Mouse (Mus musculus): ENCODE data around the gene Gab1. TPM values are rescaled to one million over a fixed set of nuclear protein-coding genes. Genes with fewer than 3 reads are reported as not detected.
A peak's percentile ranks its signal among the peaks of the same experiment; 100 is the strongest.

The Gab1 gene
- polyA plus RNA-seq, 1 experiment from 2014 or later: 28.4 TPM

DNA sequence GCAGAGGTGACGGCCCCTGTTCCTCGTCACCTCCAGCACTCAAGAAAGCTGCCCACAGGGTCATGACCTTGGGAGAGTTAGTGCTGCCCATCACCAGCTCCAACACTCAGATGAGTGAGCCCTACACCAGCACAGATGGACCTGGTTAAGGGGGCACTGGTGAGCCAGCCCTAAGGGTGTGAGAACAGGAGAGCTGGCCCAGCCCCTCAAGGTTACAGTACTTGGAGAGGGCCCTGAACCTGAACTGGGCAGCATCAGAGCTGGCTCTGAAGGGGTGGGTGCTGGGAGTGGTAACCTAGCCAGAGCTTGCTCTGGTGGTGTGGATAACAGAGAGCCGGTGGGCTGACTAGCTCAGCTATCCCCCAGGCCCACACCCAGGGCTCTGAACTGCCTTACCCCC lies 37.8 kb downstream of the Gab1 start:
- Histone ChIP-seq H3K4me3 (no peak overlapping the region), H3K4me2 (no peak overlapping the region), H3K27me3 (no peaks in the 10 kb centered on the region), H3K36me3 (no peaks in the 10 kb centered on the region), H3K4me1 (replicated peaks) (peaks cover 80% of the 10 kb centered on the region), H3K9ac (no peak overlapping the region), H3K9me3 (replicated peaks) (no peaks in the 10 kb centered on the region), H3K27ac (peak overlapping the region; percentile 38)
- 84% methylated on average over 3 of the region's 3 CpGs for WGBS
- no peak; the same call in 1 of the 2 replicates for ATAC-seq (replicated peaks; ENCODE audit: insufficient number of reproducible peaks, insufficient read depth, low FRiP score, low read depth)

GRCm38 (mm10) chr8:80840090-80840489 lies 40.2 kb downstream of the Gab1 start:
- Histone ChIP-seq H3K27me3 (no peaks in the 10 kb centered on the region), H3K4me3 (no peak overlapping the region), H3K4me2 (no peak overlapping the region), H3K27ac (peak overlapping the region; percentile 13; the same call in 1 of the 2 replicates), H3K9me3 (replicated peaks) (no peaks in the 10 kb centered on the region), H3K36me3 (no peaks in the 10 kb centered on the region), H3K9ac (no peak overlapping the region), H3K4me1 (replicated peaks) (peaks cover 74% of the 10 kb centered on the region)
- no peak for ATAC-seq (replicated peaks; ENCODE audit: insufficient number of reproducible peaks, insufficient read depth, low FRiP score, low read depth)
- 69% methylated on average over 6 of the region's 6 CpGs for WGBS

DNA sequence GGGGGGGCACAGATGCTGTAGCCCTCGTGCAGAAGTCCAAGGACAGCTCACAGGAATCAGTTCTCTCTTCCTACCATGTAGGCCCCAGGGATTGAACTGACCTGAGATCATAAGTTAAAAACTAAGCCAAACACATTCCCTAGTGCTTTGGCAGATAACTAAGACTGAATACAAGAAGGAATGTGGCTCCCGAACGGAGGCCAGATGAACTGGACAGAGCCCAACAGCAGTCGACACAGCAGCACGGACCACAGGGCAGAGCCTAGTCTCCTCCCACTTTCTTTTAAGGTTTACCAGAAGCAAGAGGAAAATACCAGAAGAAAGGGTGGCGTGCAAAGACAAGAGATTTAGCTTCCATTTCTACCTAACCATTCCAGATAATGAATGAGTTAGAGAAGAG lies 42.1 kb downstream of the Gab1 start:
- Histone ChIP-seq H3K4me3 (no peak overlapping the region), H3K4me2 (no peak overlapping the region; the same call in 1 of the 2 replicates), H3K4me1 (replicated peaks) (peaks cover 78% of the 10 kb centered on the region), H3K27ac (peak overlapping the region; percentile 80), H3K27me3 (no peaks in the 10 kb centered on the region), H3K9me3 (replicated peaks) (no peaks in the 10 kb centered on the region), H3K9ac (no peak overlapping the region), H3K36me3 (no peaks in the 10 kb centered on the region)
- peak; percentile 58; the same call in 1 of the 2 replicates for ATAC-seq (replicated peaks; ENCODE audit: insufficient number of reproducible peaks, insufficient read depth, low FRiP score, low read depth)
- 16% methylated on average over 6 of the region's 6 CpGs for WGBS

GRCm38 (mm10) chr8:80835401-80835800 lies 44.9 kb downstream of the Gab1 start:
- H3K36me3 ChIP-seq: no peaks in the 10 kb centered on the region
- peaks cover 79% of the 10 kb centered on the region for H3K4me1 ChIP-seq (replicated peaks)
- no peak for ATAC-seq (replicated peaks; ENCODE audit: insufficient number of reproducible peaks, insufficient read depth, low FRiP score, low read depth)
- peak overlapping the region; percentile 73; the same call in 1 of the 2 replicates for H3K27ac ChIP-seq
- 86% methylated on average over 6 of the region's 6 CpGs for WGBS
- no peak overlapping the region for H3K4me2 ChIP-seq
- H3K4me3 ChIP-seq: no peak overlapping the region
- H3K27me3 ChIP-seq: no peaks in the 10 kb centered on the region
- no peaks in the 10 kb centered on the region for H3K9me3 ChIP-seq (replicated peaks)
- no peak overlapping the region for H3K9ac ChIP-seq

DNA sequence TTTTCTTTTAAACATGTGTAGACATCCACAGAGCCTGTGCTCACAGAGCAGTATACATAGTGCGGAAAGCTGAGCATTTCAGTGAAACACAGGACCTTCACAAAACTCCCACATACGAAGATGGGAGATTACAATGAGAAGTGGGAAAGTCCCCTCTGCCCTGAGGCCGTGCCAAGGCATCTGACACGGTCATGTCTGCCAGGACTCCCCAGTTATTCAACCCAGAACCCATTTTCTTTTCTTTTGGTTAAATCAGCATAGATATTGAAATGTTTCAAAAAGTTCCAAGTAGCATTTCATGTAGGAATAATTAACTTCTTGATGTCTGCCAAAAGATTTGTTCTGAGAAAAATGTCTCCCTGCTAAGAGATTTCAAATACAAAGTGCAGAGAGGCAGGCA lies 45.9 kb downstream of the Gab1 start:
- Histone ChIP-seq H3K27ac (peak overlapping the region; percentile 73), H3K36me3 (no peaks in the 10 kb centered on the region), H3K4me2 (no peak overlapping the region), H3K4me1 (replicated peaks) (peaks cover 79% of the 10 kb centered on the region), H3K9ac (no peak overlapping the region), H3K4me3 (no peak overlapping the region), H3K9me3 (replicated peaks) (no peaks in the 10 kb centered on the region), H3K27me3 (no peaks in the 10 kb centered on the region)
- 30% methylated on average over 4 of the region's 4 CpGs for WGBS
- no peak for ATAC-seq (replicated peaks; ENCODE audit: insufficient number of reproducible peaks, insufficient read depth, low FRiP score, low read depth)

DNA sequence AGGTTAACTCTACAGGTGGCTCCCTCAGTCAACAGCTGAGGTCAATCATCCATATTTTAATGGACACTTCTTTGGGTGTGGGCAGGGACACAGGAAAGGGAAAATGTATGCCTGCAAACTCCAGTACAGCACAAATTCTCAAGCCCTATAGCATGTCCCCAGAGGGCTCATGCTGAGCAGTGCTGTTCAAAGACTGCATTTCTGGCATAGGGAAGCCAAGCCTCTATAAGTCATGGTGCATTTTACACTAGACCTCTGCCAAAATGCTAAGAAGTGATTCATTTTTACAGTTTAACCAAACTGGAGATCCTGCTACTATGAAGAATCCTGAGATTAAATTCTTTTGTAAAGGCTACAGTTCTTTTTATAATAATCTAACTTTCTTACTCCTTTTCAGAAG lies 47.8 kb downstream of the Gab1 start:
- Histone ChIP-seq H3K4me2 (no peak overlapping the region), H3K36me3 (no peaks in the 10 kb centered on the region), H3K4me1 (replicated peaks) (peaks cover 75% of the 10 kb centered on the region), H3K9ac (no peak overlapping the region), H3K27ac (no peak overlapping the region), H3K27me3 (no peaks in the 10 kb centered on the region), H3K4me3 (no peak overlapping the region), H3K9me3 (replicated peaks) (no peaks in the 10 kb centered on the region)
- no peak for ATAC-seq (replicated peaks; ENCODE audit: insufficient number of reproducible peaks, insufficient read depth, low FRiP score, low read depth)

DNA sequence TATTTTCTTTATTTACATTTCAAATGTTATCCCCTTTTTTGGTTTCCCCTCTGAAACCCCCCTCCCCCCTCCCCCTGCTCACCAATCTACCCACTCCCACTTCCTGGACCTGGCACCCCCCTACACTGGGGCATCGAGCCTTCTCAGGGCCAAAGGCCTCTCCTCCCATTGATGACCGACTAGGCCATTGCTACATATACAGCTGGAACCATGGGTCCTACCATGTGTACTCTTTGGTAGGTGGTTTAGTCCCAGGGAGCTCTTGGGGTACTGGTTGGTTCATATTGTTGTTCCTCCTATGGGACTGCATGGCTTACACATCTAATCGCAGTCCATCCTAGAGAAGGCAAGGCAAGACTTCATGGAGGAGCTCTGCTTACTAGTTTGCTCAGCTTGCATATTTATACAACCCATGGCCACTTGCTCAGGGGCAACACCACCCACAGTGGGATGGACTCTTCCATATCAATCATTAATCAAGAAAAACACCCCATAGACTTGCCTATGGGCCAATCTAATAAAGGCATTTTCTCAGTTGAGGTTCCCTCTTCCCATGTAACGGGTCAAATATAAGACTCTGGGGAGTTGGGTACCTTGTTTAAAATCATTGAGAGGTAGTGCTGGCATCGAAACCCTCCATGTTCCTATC lies 48.3 kb downstream of the Gab1 start:
- Histone ChIP-seq H3K4me1 (replicated peaks) (peaks cover 73% of the 10 kb centered on the region), H3K4me3 (no peak overlapping the region), H3K27me3 (no peaks in the 10 kb centered on the region), H3K36me3 (no peaks in the 10 kb centered on the region), H3K9me3 (replicated peaks) (no peaks in the 10 kb centered on the region), H3K9ac (no peak overlapping the region), H3K4me2 (no peak overlapping the region), H3K27ac (peak overlapping the region; percentile 45)
- no peak for ATAC-seq (replicated peaks; ENCODE audit: insufficient number of reproducible peaks, insufficient read depth, low FRiP score, low read depth)
- 97% methylated on average over 5 of the region's 5 CpGs for WGBS

DNA sequence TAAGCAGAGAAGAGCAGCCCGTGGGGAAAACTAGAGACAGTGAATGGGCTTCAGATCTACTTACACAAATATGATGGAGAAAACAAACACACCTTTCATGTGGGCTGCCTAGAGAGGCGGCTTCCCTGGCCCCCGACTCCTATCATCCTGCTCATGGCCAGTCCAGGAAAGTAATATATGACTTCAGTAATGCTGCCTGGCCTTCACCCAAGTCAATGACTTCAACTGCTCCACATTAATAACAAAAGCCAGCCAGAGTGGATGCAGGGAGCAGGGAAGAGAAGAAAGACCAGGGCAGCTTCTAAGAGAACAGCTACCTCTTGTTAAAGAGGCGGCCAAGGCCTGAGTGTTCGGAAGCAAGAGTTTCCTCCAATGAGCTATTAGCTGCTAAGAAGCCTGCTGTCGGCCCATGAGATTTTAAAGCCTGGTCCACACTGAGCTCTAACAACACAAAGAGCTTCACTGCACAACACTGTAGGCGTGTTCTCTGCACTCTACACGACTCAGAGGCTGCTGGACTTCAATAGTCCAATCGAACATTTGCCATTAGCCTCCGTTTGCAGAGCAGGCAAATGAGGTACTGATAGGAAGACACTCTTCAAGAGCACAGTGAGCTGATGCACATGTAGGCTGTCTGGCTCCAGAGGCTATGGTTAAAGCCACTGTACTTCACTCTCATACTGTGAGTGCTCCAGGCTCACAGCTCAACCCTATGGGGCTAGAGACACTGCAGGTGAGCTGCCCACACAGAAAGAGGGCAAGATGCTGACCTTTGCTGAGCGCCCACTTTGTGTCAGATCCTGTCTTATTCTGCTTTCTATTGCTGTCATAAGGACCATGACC lies 49.4 kb downstream of the Gab1 start:
- H3K27me3 ChIP-seq: no peaks in the 10 kb centered on the region
- peaks cover 78% of the 10 kb centered on the region for H3K4me1 ChIP-seq (replicated peaks)
- no peak overlapping the region; the same call in 1 of the 2 replicates for H3K4me3 ChIP-seq
- H3K36me3 ChIP-seq: no peaks in the 10 kb centered on the region
- WGBS: 33% methylated on average over 11 of the region's 11 CpGs
- H3K9me3 ChIP-seq (replicated peaks): no peaks in the 10 kb centered on the region
- peak overlapping the region; percentile 21 for H3K4me2 ChIP-seq
- H3K27ac ChIP-seq: peak overlapping the region; percentile 84
- peak; percentile 58 for ATAC-seq (replicated peaks; ENCODE audit: insufficient number of reproducible peaks, insufficient read depth, low FRiP score, low read depth)
- no peak overlapping the region; the same call in 1 of the 2 replicates for H3K9ac ChIP-seq

- H3K4me3 ChIP-seq: no peak overlapping the region
- H3K9ac ChIP-seq: no peak overlapping the region; the same call in 1 of the 2 replicates
- no peaks in the 10 kb centered on the region for H3K27me3 ChIP-seq
- peaks cover 77% of the 10 kb centered on the region for H3K4me1 ChIP-seq (replicated peaks)
- ATAC-seq (replicated peaks; ENCODE audit: insufficient number of reproducible peaks, insufficient read depth, low FRiP score, low read depth): no peak
- peak overlapping the region; percentile 84 for H3K27ac ChIP-seq
- WGBS: 35% methylated on average over 7 of the region's 7 CpGs
- H3K4me2 ChIP-seq: peak overlapping the region; percentile 21
- no peaks in the 10 kb centered on the region for H3K36me3 ChIP-seq
- H3K9me3 ChIP-seq (replicated peaks): no peaks in the 10 kb centered on the region
Measured at GRCm38 (mm10) chr8:80830141-80830540, 50.2 kb downstream of the Gab1 start.

DNA sequence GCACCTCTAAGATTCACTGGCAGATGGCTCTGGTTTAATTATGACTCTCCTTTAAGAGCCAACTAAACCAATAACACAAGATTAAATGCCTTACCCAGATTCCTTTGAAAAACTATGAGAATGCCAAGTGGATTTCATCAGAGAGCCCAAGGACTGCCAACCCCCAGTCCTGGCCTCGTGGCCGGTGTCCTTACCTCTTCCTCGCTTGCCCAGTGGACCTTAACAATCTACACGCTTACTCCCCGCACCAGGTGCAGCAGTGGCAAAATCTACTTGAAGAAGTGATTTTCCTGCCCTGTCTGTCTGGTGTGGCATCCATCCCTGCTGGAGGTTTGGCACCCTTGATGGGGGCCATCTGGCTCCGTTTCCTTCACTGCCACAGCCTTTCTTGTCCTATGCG lies 53.3 kb downstream of the Gab1 start:
- H3K4me1 ChIP-seq (replicated peaks): peaks cover 71% of the 10 kb centered on the region

DNA sequence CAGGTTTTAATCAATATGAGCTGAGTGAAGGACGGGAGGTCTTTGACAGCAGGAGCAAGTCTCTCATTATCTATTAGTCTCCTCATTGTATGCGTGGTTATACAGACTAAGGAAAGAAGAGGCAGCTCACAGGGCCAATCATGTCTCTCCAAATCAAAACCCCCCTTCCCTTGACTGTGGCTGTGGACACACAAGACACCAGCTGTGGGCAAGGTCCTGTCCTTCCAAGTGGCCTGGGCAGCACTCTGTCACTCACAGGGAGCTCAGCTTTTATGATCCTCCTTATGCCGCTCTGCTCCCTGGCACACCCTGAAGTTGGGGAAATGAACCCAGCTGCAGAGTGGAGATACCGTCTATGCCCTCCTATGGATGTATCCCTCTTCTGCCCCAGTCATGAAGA lies 55.2 kb downstream of the Gab1 start:
- Histone ChIP-seq H3K4me1 (replicated peaks) (peaks cover 70% of the 10 kb centered on the region), H3K27ac (no peak overlapping the region), H3K36me3 (no peaks in the 10 kb centered on the region), H3K27me3 (no peaks in the 10 kb centered on the region), H3K9ac (no peak overlapping the region), H3K4me2 (no peak overlapping the region), H3K4me3 (no peak overlapping the region), H3K9me3 (replicated peaks) (no peaks in the 10 kb centered on the region)
- ATAC-seq (replicated peaks; ENCODE audit: insufficient number of reproducible peaks, insufficient read depth, low FRiP score, low read depth): no peak
- 74% methylated on average over 4 of the region's 4 CpGs for WGBS

More for the DNA sequence above, 53.3 kb downstream of the Gab1 start:
- 72% methylated on average over 7 of the region's 7 CpGs for WGBS
- H3K4me3 ChIP-seq: no peak overlapping the region
- H3K9me3 ChIP-seq (replicated peaks): no peaks in the 10 kb centered on the region
- H3K27me3 ChIP-seq: no peaks in the 10 kb centered on the region
- no peak for ATAC-seq (replicated peaks; ENCODE audit: insufficient number of reproducible peaks, insufficient read depth, low FRiP score, low read depth)
- peak overlapping the region; percentile 52 for H3K27ac ChIP-seq
- no peaks in the 10 kb centered on the region for H3K36me3 ChIP-seq
- H3K4me2 ChIP-seq: no peak overlapping the region
- no peak overlapping the region for H3K9ac ChIP-seq
